Mouse (Mus musculus) embryonic facial prominence, embryonic 13.5 days (tissue): Measurements from ENCODE around the gene Gm6370. TPM values are rescaled to one million over a fixed set of nuclear protein-coding genes. Genes with fewer than 3 reads are reported as not detected.
"Not testable (repeated sequence)": the region's sequence is repeated elsewhere in the genome, so short reads cannot be mapped to it uniquely, and the experiment has no call there.

Experiments used
- ATAC-seq: fragments of 200-750 bp; cut with Nextera tagmentation; 2 replicates; pipeline ENCODE4 v1.8.0; 2017; ENCODE audit warnings: low read depth; ENCODE audit not compliant: insufficient number of reproducible peaks, insufficient read depth, low FRiP score, low TSS enrichment
- H3K27ac ChIP-seq: fragments of 300-500 bp; sonication (generic); 2 replicates; pipeline ENCODE4 v1.5.1; 2015; ENCODE audit warnings: moderate library complexity, mild to moderate bottlenecking, inconsistent platforms
- H3K27me3 ChIP-seq: fragments of 300-500 bp; sonication (generic); 2 replicates; pipeline ENCODE4 v1.6.1; 2015; ENCODE audit warnings: mild to moderate bottlenecking, inconsistent platforms
- H3K36me3 ChIP-seq: fragments of 300-500 bp; sonication (generic); 2 replicates; pipeline ENCODE4 v1.6.1; 2015; ENCODE audit warnings: mild to moderate bottlenecking, inconsistent platforms
- H3K4me1 ChIP-seq: fragments of 300-500 bp; sonication (generic); 2 replicates; pipeline ENCODE4 v1.6.1; 2015; ENCODE audit warnings: inconsistent platforms
- H3K4me2 ChIP-seq: fragments of 300-500 bp; sonication (generic); 2 replicates; pipeline ENCODE4 v1.6.1; 2015; ENCODE audit warnings: moderate library complexity, mild to moderate bottlenecking, inconsistent platforms
- H3K4me3 ChIP-seq: fragments of 300-500 bp; sonication (generic); 2 replicates; pipeline ENCODE4 v1.5.1; 2015; ENCODE audit warnings: mild to moderate bottlenecking, inconsistent platforms
- H3K9ac ChIP-seq: fragments of 300-500 bp; sonication (generic); 2 replicates; pipeline ENCODE4 v1.6.1; 2015; ENCODE audit warnings: mild to moderate bottlenecking, inconsistent platforms
- H3K9me3 ChIP-seq: fragments of 300-500 bp; sonication (generic); 2 replicates; pipeline ENCODE4 v1.6.1; 2016; ENCODE audit warnings: inconsistent platforms
- WGBS: fragments of 180-500 bp; shearing (Covaris S2); methylation state at CpG from one replicate; pipeline ENCODE4 v1.1.7; 2015; ENCODE audit warnings: mixed read lengths; 5-methylcytosine and 5-hydroxymethylcytosine counted together
- polyA plus RNA-seq: library from polyadenylated mRNA; unstranded; fragments of >200 nt; fragmentation: Nextera tagmentation; extraction: Ambion mirVana; gene quantifications from 2 replicates; pipeline ENCODE4 v1.2.1, GENCODE M21; 2015

Gm6370 gene
- not detected in 2 replicates for polyA plus RNA-seq

- not testable (repeated sequence) for H3K4me3 ChIP-seq, H3K9me3 ChIP-seq, ATAC-seq, H3K36me3 ChIP-seq, H3K4me2 ChIP-seq, H3K9ac ChIP-seq, H3K27ac ChIP-seq, H3K4me1 ChIP-seq, H3K27me3 ChIP-seq
- no CpG with 5 or more reads among the region's 5 CpGs for WGBS
These were observed at the start of gene Gm6370 for GRCm38 (mm10) chr5:146491063-146491462. Gene Gm6370 (plus strand): TSS chr5:146491363.

- Histone ChIP-seq H3K4me3 (no peak overlapping the region), H3K9ac (no peak overlapping the region), H3K4me1 (peaks cover 9% of the 10 kb centered on the region), H3K4me2 (no peak overlapping the region), H3K27me3 (no peaks in the 10 kb centered on the region), H3K36me3 (peaks cover 11% of the 10 kb centered on the region), H3K9me3 (peaks cover 4% of the 10 kb centered on the region; the same call in 1 of the 2 replicates), H3K27ac (no peak overlapping the region)
- no peak for ATAC-seq
- 79% methylated on average over 2 of the region's 2 CpGs for WGBS
These were observed 48.4 kb upstream of the Gm6370 start for GRCm38 (mm10) chr5:146442767-146443166.

- WGBS, result 82% methylated on average over 2 of the region's 2 CpGs
- 0 out of 2 replicates have a peak, but pooled peaks cover 6% of the 10 kb centered on the region for H3K36me3 ChIP-seq
- H3K27ac ChIP-seq, result no peak overlapping the region
- H3K9ac ChIP-seq, result no peak overlapping the region
- H3K4me1 ChIP-seq, result no peaks in the 10 kb centered on the region
- no peak overlapping the region for H3K4me2 ChIP-seq
- H3K27me3 ChIP-seq, result no peaks in the 10 kb centered on the region
- no peaks in the 10 kb centered on the region for H3K9me3 ChIP-seq
- no peak overlapping the region for H3K4me3 ChIP-seq
- no peak for ATAC-seq
These were observed 44.5 kb upstream of the Gm6370 start for GRCm38 (mm10) chr5:146446633-146447032.

- Histone ChIP-seq H3K9me3 (no peaks in the 10 kb centered on the region), H3K9ac (no peak overlapping the region), H3K4me1 (no peaks in the 10 kb centered on the region), H3K36me3 (peaks cover 29% of the 10 kb centered on the region), H3K4me3 (no peak overlapping the region), H3K4me2 (no peak overlapping the region), H3K27ac (no peak overlapping the region), H3K27me3 (no peaks in the 10 kb centered on the region)
- ATAC-seq, result no peak
- 67% methylated on average over 11 of the region's 11 CpGs for WGBS
These were observed 39.4 kb upstream of the Gm6370 start for GRCm38 (mm10) chr5:146451592-146452254.

GRCm38 (mm10) chr5:146453556-146453955 is 37.6 kb upstream of the Gm6370 start:
- WGBS, result 89% methylated on average over 6 of the region's 6 CpGs
- Histone ChIP-seq H3K27ac (no peak overlapping the region), H3K9me3 (no peaks in the 10 kb centered on the region), H3K4me1 (no peaks in the 10 kb centered on the region), H3K4me3 (no peak overlapping the region), H3K9ac (no peak overlapping the region), H3K36me3 (peaks cover 22% of the 10 kb centered on the region), H3K4me2 (no peak overlapping the region), H3K27me3 (no peaks in the 10 kb centered on the region)
- ATAC-seq, result no peak

- Histone ChIP-seq H3K27me3 (no peaks in the 10 kb centered on the region), H3K4me3 (no peak overlapping the region), H3K9ac (no peak overlapping the region), H3K36me3 (peaks cover 17% of the 10 kb centered on the region), H3K27ac (no peak overlapping the region), H3K9me3 (no peaks in the 10 kb centered on the region), H3K4me1 (no peaks in the 10 kb centered on the region), H3K4me2 (no peak overlapping the region)
- 72% methylated on average over 8 of the region's 8 CpGs for WGBS
- no peak for ATAC-seq
These were observed 29.6 kb upstream of the Gm6370 start for GRCm38 (mm10) chr5:146461612-146462011.

GRCm38 (mm10) chr5:146466663-146467062 is 24.5 kb upstream of the Gm6370 start:
- ATAC-seq, result no peak
- H3K36me3 ChIP-seq, result peaks cover 22% of the 10 kb centered on the region; the same call in 1 of the 2 replicates
- whole genome bisulfite sequencing, result 94% methylated on average over 19 of the region's 19 CpGs

GRCm38 (mm10) chr5:146468311-146468710 is 22.9 kb upstream of the Gm6370 start:
- no peak overlapping the region for H3K4me2 ChIP-seq
- no peaks in the 10 kb centered on the region for H3K27me3 ChIP-seq
- no peak overlapping the region for H3K27ac ChIP-seq
- peaks cover 22% of the 10 kb centered on the region; the same call in 1 of the 2 replicates for H3K36me3 ChIP-seq
- no peak overlapping the region for H3K9ac ChIP-seq
- H3K4me3 ChIP-seq, result no peak overlapping the region
- H3K4me1 ChIP-seq, result no peaks in the 10 kb centered on the region
- H3K9me3 ChIP-seq, result no peaks in the 10 kb centered on the region
- WGBS, result 87% methylated on average over 9 of the region's 9 CpGs
- ATAC-seq, result no peak

More at GRCm38 (mm10) chr5:146466663-146467062, 24.5 kb upstream of the Gm6370 start:
- Histone ChIP-seq H3K9ac (no peak overlapping the region), H3K4me1 (no peaks in the 10 kb centered on the region), H3K9me3 (no peaks in the 10 kb centered on the region), H3K4me3 (no peak overlapping the region), H3K27ac (no peak overlapping the region), H3K4me2 (no peak overlapping the region), H3K27me3 (no peaks in the 10 kb centered on the region)

- 91% methylated on average over 9 of the region's 9 CpGs for WGBS
- H3K27me3 ChIP-seq, result no peaks in the 10 kb centered on the region
- H3K9ac ChIP-seq, result no peak overlapping the region
- H3K9me3 ChIP-seq, result no peaks in the 10 kb centered on the region
- no peak overlapping the region for H3K27ac ChIP-seq
- H3K4me2 ChIP-seq, result no peak overlapping the region
- ATAC-seq, result no peak
- no peaks in the 10 kb centered on the region for H3K4me1 ChIP-seq
- H3K36me3 ChIP-seq, result peaks cover 22% of the 10 kb centered on the region; the same call in 1 of the 2 replicates
- no peak overlapping the region for H3K4me3 ChIP-seq
These were observed 20.3 kb upstream of the Gm6370 start for GRCm38 (mm10) chr5:146470821-146471220.

GRCm38 (mm10) chr5:146471311-146471710 is 19.9 kb upstream of the Gm6370 start:
- Histone ChIP-seq H3K27ac (no peak overlapping the region), H3K27me3 (no peaks in the 10 kb centered on the region), H3K4me1 (no peaks in the 10 kb centered on the region), H3K9ac (no peak overlapping the region), H3K36me3 (peaks cover 22% of the 10 kb centered on the region; the same call in 1 of the 2 replicates), H3K4me2 (no peak overlapping the region), H3K9me3 (no peaks in the 10 kb centered on the region), H3K4me3 (no peak overlapping the region)
- WGBS, result 88% methylated on average over 5 of the region's 5 CpGs
- no peak for ATAC-seq

- 88% methylated on average over 12 of the region's 12 CpGs for WGBS
- no peak for ATAC-seq
- Histone ChIP-seq H3K9ac (no peak overlapping the region), H3K27me3 (no peaks in the 10 kb centered on the region), H3K4me2 (no peak overlapping the region), H3K27ac (no peak overlapping the region), H3K36me3 (peaks cover 20% of the 10 kb centered on the region; the same call in 1 of the 2 replicates), H3K4me3 (no peak overlapping the region), H3K9me3 (no peaks in the 10 kb centered on the region), H3K4me1 (no peaks in the 10 kb centered on the region)
These were observed 19.3 kb upstream of the Gm6370 start for GRCm38 (mm10) chr5:146471821-146472220.

GRCm38 (mm10) chr5:146479564-146479963 is 11.6 kb upstream of the Gm6370 start:
- not testable (repeated sequence) for ATAC-seq, H3K9me3 ChIP-seq
- WGBS, result 8% methylated on average over 4 of the region's 4 CpGs

More at GRCm38 (mm10) chr5:146479564-146479963, 11.6 kb upstream of the Gm6370 start:
- H3K9ac ChIP-seq, H3K36me3 ChIP-seq, H3K27me3 ChIP-seq, H3K4me2 ChIP-seq, H3K4me1 ChIP-seq, H3K4me3 ChIP-seq, H3K27ac ChIP-seq: not testable (repeated sequence)
